ENCODE assay signal across 8 mouse cellular contexts in the genomic region with DNA sequence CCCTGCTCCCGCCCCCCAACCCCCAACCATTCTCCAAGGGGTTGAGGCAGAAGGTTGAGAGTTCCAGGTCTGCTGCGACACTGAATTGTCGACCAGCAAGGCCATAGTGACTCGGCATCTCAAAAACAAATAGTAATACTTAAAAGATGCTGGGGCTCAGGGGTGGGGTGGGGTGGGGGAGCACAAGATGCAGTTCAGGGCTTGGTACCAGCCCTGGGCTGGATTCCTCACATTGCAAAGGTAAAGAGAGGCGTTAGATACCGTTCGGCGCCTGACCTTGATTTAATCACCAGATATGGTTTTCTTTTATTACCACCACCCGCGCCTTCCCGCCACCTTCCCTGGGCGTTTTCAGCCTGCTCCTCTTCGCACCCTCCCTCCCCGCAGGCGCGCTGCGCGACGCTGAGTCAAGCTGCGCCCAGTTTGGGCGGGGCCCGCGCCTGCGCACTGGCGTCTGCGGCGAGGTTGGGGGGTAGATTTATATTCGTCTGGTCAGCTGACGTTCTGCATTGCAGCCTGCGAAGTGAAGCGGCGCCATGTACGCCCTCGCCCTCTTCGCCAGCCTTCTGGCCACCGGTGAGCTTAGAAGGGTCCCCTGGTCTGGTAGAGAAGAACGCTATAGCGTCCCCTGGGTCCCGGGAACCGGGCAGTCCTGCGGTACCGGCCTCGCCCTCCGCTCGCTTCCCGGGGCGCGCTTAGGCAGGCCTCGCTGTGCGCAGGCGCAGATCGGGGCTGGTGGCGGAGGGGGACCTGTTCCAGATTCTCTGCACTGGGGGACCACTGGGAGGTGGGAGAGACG. TPM values are rescaled to one million over a fixed set of nuclear protein-coding genes. Genes with fewer than 3 reads are reported as not detected.
DNase-seq lines count a peak whose midpoint lies in the region; ATAC-seq and TF ChIP-seq lines count a peak whose summit lies in the region.

A gene (plus strand): TSS at position 421 of the 799 bp plus-strand sequence.

- H3K27me3 ChIP-seq in forebrain, embryonic 16.5 days (replicated peaks; ENCODE audit: control insufficient read depth, insufficient read depth, low read length) = no peaks in the 10 kb centered on the region
- no peaks in the 10 kb centered on the region for H3K27me3 ChIP-seq in lung, embryonic 14.5 days (ENCODE audit: insufficient read depth, low read length)
- H3K27me3 ChIP-seq in thymus, adult 2 months (ENCODE audit: control insufficient read depth, insufficient read depth, low read length) = no peaks in the 10 kb centered on the region

- peak; percentile 100 for TF ChIP-seq POLR2A in olfactory bulb, adult 2 months (IDR thresholded peaks at IDR 0.05; ENCODE audit: insufficient read depth, low read depth, low read length)
- peak; percentile 97 for TF ChIP-seq POLR2A in thymus, adult 2 months (IDR thresholded peaks at IDR 0.05; ENCODE audit: control insufficient read depth, extremely low read depth, insufficient read depth, low read length, poor library complexity)

- peak; percentile 28 for TF ChIP-seq CTCF in layer of hippocampus, adult 2 months (conservative IDR thresholded peaks at IDR 0.05)
- peak; percentile 25; the same call in 1 of the 2 replicates for TF ChIP-seq CTCF in lung, embryonic 14.5 days (IDR thresholded peaks at IDR 0.05; ENCODE audit: low read depth)
- peak; percentile 42; the same call in 1 of the 2 replicates for TF ChIP-seq CTCF in olfactory bulb, adult 2 months (IDR thresholded peaks at IDR 0.05; ENCODE audit: insufficient read depth, low read depth, low read length)
- TF ChIP-seq CTCF in thymus, adult 2 months (IDR thresholded peaks at IDR 0.05; ENCODE audit: borderline replicate concordance, control insufficient read depth, extremely low read depth, insufficient read depth, low read length, poor library complexity) = 0 out of 2 replicates have a peak, but pooled peaks have one; percentile 71

- H3K4me2 ChIP-seq in forebrain, embryonic 16.5 days (ENCODE audit: low read length) = peak within 1 kb of the TSS; percentile 93
- peak within 1 kb of the TSS; percentile 98 for H3K4me2 ChIP-seq in lung, embryonic 14.5 days

- intact Hi-C loops in heart, postnatal 36 days (cut with DNase I) = no loop called here

- 3% methylated on average over 54 of the region's 54 CpGs for WGBS in forebrain, embryonic 16.5 days
- WGBS in lung, embryonic 14.5 days = 2% methylated on average over 53 of the region's 54 CpGs
- 2% methylated on average over 54 of the region's 54 CpGs for WGBS in olfactory bulb, adult 2 months
- 2% methylated on average over 54 of the region's 54 CpGs for WGBS in thymus, adult 2 months

- peak; percentile 92 for ATAC-seq in forebrain, embryonic 16.5 days
- ATAC-seq in lung, embryonic 14.5 days (ENCODE audit: insufficient read depth) = peak; percentile 90

- peak; percentile 82 for DNase-seq in ES-E14 (ENCODE audit: low read depth, low spot score)
- DNase-seq in cerebellum, adult 11-12 months = peak; percentile 96
- DNase-seq in heart, postnatal 36 days = peak; percentile 94 to 98
- DNase-seq in layer of hippocampus, adult 2 months (ENCODE audit: low spot score in 2 of 2) = peak; percentile 95 to 98
- DNase-seq in lung, embryonic 14.5 days = peak; percentile 96
- DNase-seq in thymus, adult 2 months = peak; percentile 95

- H3K4me3 ChIP-seq in ES-E14 (ENCODE audit: insufficient read depth in 1 of 2, low read depth in 1 of 2, low read length in 2 of 2, poor library complexity in 1 of 2, severe bottlenecking in 1 of 2) = peak within 1 kb of the TSS; percentile 71 to 72
- peak within 1 kb of the TSS; percentile 92 for H3K4me3 ChIP-seq in forebrain, embryonic 16.5 days (replicated peaks; ENCODE audit: low read length)
- peak within 1 kb of the TSS; percentile 78 for H3K4me3 ChIP-seq in layer of hippocampus, adult 2 months
- peak within 1 kb of the TSS; percentile 79 for H3K4me3 ChIP-seq in lung, embryonic 14.5 days (ENCODE audit: low read depth, low read length)
- peak within 1 kb of the TSS; percentile 80 for H3K4me3 ChIP-seq in olfactory bulb, adult 2 months (ENCODE audit: insufficient read depth, low read depth, low read length)
- H3K4me3 ChIP-seq in thymus, adult 2 months (ENCODE audit: control insufficient read depth, insufficient read depth, low read length) = peak within 1 kb of the TSS; percentile 83

- H3K27ac ChIP-seq in ES-E14 (ENCODE audit: insufficient read depth, low read depth, low read length, poor library complexity, severe bottlenecking) = peak within 1 kb of the TSS; percentile 5; the same call in 1 of the 2 replicates
- H3K27ac ChIP-seq in forebrain, embryonic 16.5 days (ENCODE audit: low read length) = peak within 1 kb of the TSS; percentile 91
- H3K27ac ChIP-seq in layer of hippocampus, adult 2 months = peak within 1 kb of the TSS; percentile 99
- peak within 1 kb of the TSS; percentile 75 for H3K27ac ChIP-seq in lung, embryonic 14.5 days (ENCODE audit: low read depth)
- peak within 1 kb of the TSS; percentile 97 for H3K27ac ChIP-seq in olfactory bulb, adult 2 months (ENCODE audit: insufficient read depth, low read depth, low read length)
- H3K27ac ChIP-seq in thymus, adult 2 months (ENCODE audit: control insufficient read depth, insufficient read depth, low read length) = peak within 1 kb of the TSS; percentile 59

- H3K9ac ChIP-seq in ES-E14 (ENCODE audit: insufficient read depth, low read depth, low read length, poor library complexity, severe bottlenecking) = peak within 1 kb of the TSS; percentile 75
- H3K9ac ChIP-seq in forebrain, embryonic 16.5 days (replicated peaks; ENCODE audit: low read depth, low read length) = peak within 1 kb of the TSS; percentile 86
- peak within 1 kb of the TSS; percentile 79 for H3K9ac ChIP-seq in lung, embryonic 14.5 days

- in situ Hi-C loops in ES-E14 (cut with MboI; ENCODE audit: low sequenced_read_pairs in 2 of 2, unreplicated experiment in 2 of 2) = no loop called here

- peaks cover 8 to 19% of the 10 kb centered on the region in 2 experiments; a peak in 3 of 4 replicates for H3K4me1 ChIP-seq in ES-E14 (ENCODE audit: control insufficient read depth in 2 of 2, insufficient read depth in 2 of 2, low read length in 2 of 2, poor library complexity in 1 of 2)
- peaks cover 39% of the 10 kb centered on the region for H3K4me1 ChIP-seq in forebrain, embryonic 16.5 days (replicated peaks; ENCODE audit: control insufficient read depth, insufficient read depth, low read length)
- peaks cover 7% of the 10 kb centered on the region for H3K4me1 ChIP-seq in lung, embryonic 14.5 days (ENCODE audit: insufficient read depth)
- peaks cover 24% of the 10 kb centered on the region for H3K4me1 ChIP-seq in olfactory bulb, adult 2 months (ENCODE audit: control insufficient read depth, insufficient read depth, low read length)
- H3K4me1 ChIP-seq in thymus, adult 2 months (replicated peaks; ENCODE audit: control insufficient read depth, insufficient read depth, low read length) = peaks cover 32% of the 10 kb centered on the region

- no peaks in the 10 kb centered on the region for H3K9me3 ChIP-seq in ES-E14 (ENCODE audit: control insufficient read depth, insufficient read depth, low read depth, low read length)
- H3K9me3 ChIP-seq in forebrain, embryonic 16.5 days (ENCODE audit: control insufficient read depth, low read length) = no peaks in the 10 kb centered on the region
- no peaks in the 10 kb centered on the region for H3K9me3 ChIP-seq in lung, embryonic 14.5 days (ENCODE audit: low read depth, low read length)

- H3K36me3 ChIP-seq in ES-E14 (ENCODE audit: control insufficient read depth, insufficient read depth, low read length, poor library complexity, severe bottlenecking) = peaks cover 4% of the 10 kb centered on the region; the same call in 1 of the 2 replicates
- no peaks in the 10 kb centered on the region; the same call in 1 of the 2 replicates for H3K36me3 ChIP-seq in forebrain, embryonic 16.5 days (ENCODE audit: control insufficient read depth, insufficient read depth)
- no peaks in the 10 kb centered on the region for H3K36me3 ChIP-seq in lung, embryonic 14.5 days (ENCODE audit: insufficient read depth)
- no peaks in the 10 kb centered on the region for H3K36me3 ChIP-seq in thymus, adult 2 months (ENCODE audit: control insufficient read depth, insufficient read depth, low read length)

TF ChIP-seq in ES-E14, 5 proteins besides CTCF, POLR2A, EP300 and RAD21:
- TF ChIP-seq MAFK (IDR thresholded peaks at IDR 0.05; ENCODE audit: insufficient read depth, low read depth, low read length) = peak; percentile 61; the same call in 1 of the 2 replicates
- no peak for TF ChIP-seq ZC3H11A (IDR thresholded peaks at IDR 0.05; ENCODE audit: borderline replicate concordance, low read depth, low read length)
TF ChIP-seq in ES-E14: peak in this region for 1.

RNA-seq across cellular contexts. Expression of the gene that starts here (rescaled TPM):
- 365 and 441 TPM in 2 replicates for total RNA-seq in ES-E14 (2012; rRNA removed)
- 165 and 223 TPM in 2 replicates for polyA plus RNA-seq in forebrain, embryonic 16.5 days (2015; fragmentation: Nextera tagmentation; extraction: Ambion mirVana)
- 1,000 to 10,000 TPM; 1,163 to 1,211 TPM for total RNA-seq in heart, postnatal 36 days (2021)
- 1,000 to 10,000 TPM; 1,331 to 1,399 TPM for total RNA-seq in layer of hippocampus, adult 2 months (2021)
- 73.5 and 74.0 TPM in 2 replicates for polyA plus RNA-seq in lung, embryonic 14.5 days (2014; fragmentation: Nextera tagmentation; extraction: Ambion mirVana)
- polyA plus RNA-seq in olfactory bulb, adult 2 months (2012; ENCODE audit: insufficient read depth, insufficient read length, low replicate concordance, missing spikeins) = 231 and 580 TPM in 2 replicates
- 1,527 and 1,921 TPM in 2 replicates for polyA plus RNA-seq in thymus, adult 2 months (2012; rRNA removed)

Comparison
In these comparisons a context has a peak if more than half of its experiments do, and no peak if none do; other contexts are left out.
1. Peak in every context shown above with its lines: DNase-seq, ATAC-seq, H3K4me3 ChIP-seq and H3K27ac ChIP-seq.
2. H3K27ac ChIP-seq: peak in every context shown above with its lines; median percentile 99 in layer of hippocampus, adult 2 months; 97 in olfactory bulb, adult 2 months; 91 in forebrain, embryonic 16.5 days; 75 in lung, embryonic 14.5 days; 59 in thymus, adult 2 months; 5 in ES-E14.